ENCODE assay signal across 14 mouse cellular contexts in the genomic region with DNA sequence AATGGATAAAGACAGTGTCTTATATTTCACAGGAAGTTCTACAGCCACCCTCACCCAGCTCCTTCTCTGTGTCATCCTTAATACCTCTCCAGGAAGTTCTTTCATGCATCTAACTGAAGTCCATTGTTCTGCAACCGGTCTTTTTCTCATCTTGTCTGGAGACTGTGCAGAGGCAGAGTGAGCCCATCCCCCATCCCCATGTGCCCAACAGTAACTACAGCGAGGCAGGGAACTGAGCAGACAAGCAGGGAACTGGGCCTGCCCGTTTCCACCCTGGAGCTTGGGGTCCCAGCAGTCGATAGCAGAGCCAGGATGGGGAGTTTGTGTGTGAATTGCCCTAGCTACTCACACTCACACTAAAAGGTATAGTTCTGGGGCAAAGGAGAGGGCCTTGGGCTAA. TPM values are rescaled to one million over a fixed set of nuclear protein-coding genes. Genes with fewer than 3 reads are reported as not detected.
DNase-seq lines count a peak whose midpoint lies in the region; ATAC-seq lines count a peak whose summit lies in the region.
"Had no signal": no experiment of that assay in that cellular context is flagged by ENCODE, and none has a peak within 500 bp of the region (broad histone marks: within the 10 kb centered on the region; RNA-seq: fewer than 3 reads in every experiment).

No protein-coding gene starts in this region.

- ATAC-seq in heart, embryonic 15.5 days (replicated peaks; ENCODE audit: insufficient number of reproducible peaks, insufficient read depth, low FRiP score, low read depth), result no peak
- ATAC-seq in midbrain, embryonic 15.5 days (replicated peaks), result no peak
- no peak for ATAC-seq in megakaryocyte-erythroid progenitor cell, adult 5-6 weeks (replicated peaks; ENCODE audit: low FRiP score, low TSS enrichment, poor library complexity, severe bottlenecking)
- ATAC-seq: CD4-positive, CD25-positive, alpha-beta regulatory T cell, adult 4 months had no signal

- peaks cover 62% of the 10 kb centered on the region for H3K4me1 ChIP-seq in heart, embryonic 15.5 days (replicated peaks)
- H3K4me1 ChIP-seq in midbrain, embryonic 10.5 days, result peaks cover 63% of the 10 kb centered on the region
- H3K4me1 ChIP-seq in midbrain, embryonic 15.5 days, result peaks cover 15% of the 10 kb centered on the region
- peaks cover 61% of the 10 kb centered on the region for H3K4me1 ChIP-seq in limb, embryonic 10.5 days

- DNase-seq in heart, postnatal 10 days, result no peak
- DNase-seq in midbrain, embryonic 10.5 days (ENCODE audit: low spot score), result peak; percentile 36
- DNase-seq in embryo, embryonic 10.5 days (ENCODE audit: low spot score), result peak; percentile 57
- no peak for DNase-seq in limb, embryonic 10.5 days (ENCODE audit: low spot score)
- DNase-seq: adrenal gland, postnatal 36 days; cerebellum, adult 11 months; kidney, postnatal 14 days; layer of hippocampus, adult 9-11 months; liver, embryonic 13.5 days had no signal

- H3K27ac ChIP-seq in heart, embryonic 15.5 days, result peak overlapping the region; percentile 2; the same call in 1 of the 2 replicates
- H3K27ac ChIP-seq in midbrain, embryonic 10.5 days (replicated peaks), result peak overlapping the region; percentile 80
- no peak overlapping the region for H3K27ac ChIP-seq in midbrain, embryonic 15.5 days
- peak overlapping the region; percentile 74 for H3K27ac ChIP-seq in limb, embryonic 10.5 days
- H3K27ac ChIP-seq: liver, embryonic 13.5 days; macrophage had no signal

- no peak overlapping the region; the same call in 1 of the 2 replicates for H3K9ac ChIP-seq in heart, embryonic 15.5 days
- no peak overlapping the region for H3K9ac ChIP-seq in midbrain, embryonic 15.5 days
- H3K9ac ChIP-seq: liver, embryonic 13.5 days had no signal

- intact Hi-C loops in heart, postnatal 10 days (cut with DNase I), result no loop called here

- no peak overlapping the region for H3K4me2 ChIP-seq in heart, embryonic 15.5 days
- no peak overlapping the region for H3K4me2 ChIP-seq in midbrain, embryonic 15.5 days
- H3K4me2 ChIP-seq: liver, embryonic 13.5 days had no signal

- no peaks in the 10 kb centered on the region for H3K9me3 ChIP-seq in heart, embryonic 15.5 days (replicated peaks)
- H3K9me3 ChIP-seq in midbrain, embryonic 10.5 days (replicated peaks), result no peaks in the 10 kb centered on the region
- H3K9me3 ChIP-seq in midbrain, embryonic 15.5 days, result no peaks in the 10 kb centered on the region
- H3K9me3 ChIP-seq in limb, embryonic 10.5 days (replicated peaks), result no peaks in the 10 kb centered on the region
- H3K9me3 ChIP-seq: liver, embryonic 13.5 days had no signal

- WGBS in heart, embryonic 15.5 days, result 32% methylated on average over 4 of the region's 4 CpGs
- 40% methylated on average over 4 of the region's 4 CpGs for WGBS in midbrain, embryonic 10.5 days
- WGBS in midbrain, embryonic 15.5 days, result 26% methylated on average over 4 of the region's 4 CpGs
- WGBS in limb, embryonic 10.5 days, result 50% methylated on average over 4 of the region's 4 CpGs

- no peak overlapping the region for H3K4me3 ChIP-seq in heart, embryonic 15.5 days
- H3K4me3 ChIP-seq in midbrain, embryonic 10.5 days, result no peak overlapping the region
- H3K4me3 ChIP-seq in midbrain, embryonic 15.5 days, result no peak overlapping the region
- H3K4me3 ChIP-seq in limb, embryonic 10.5 days, result no peak overlapping the region
- H3K4me3 ChIP-seq: liver, embryonic 13.5 days had no signal

- H3K36me3 ChIP-seq in heart, embryonic 15.5 days, result no peaks in the 10 kb centered on the region; the same call in 1 of the 2 replicates
- H3K36me3 ChIP-seq in midbrain, embryonic 10.5 days, result peaks cover 53% of the 10 kb centered on the region
- H3K36me3 ChIP-seq in midbrain, embryonic 15.5 days (replicated peaks), result no peaks in the 10 kb centered on the region; the same call in 1 of the 2 replicates
- H3K36me3 ChIP-seq in limb, embryonic 10.5 days, result peaks cover 7% of the 10 kb centered on the region; the same call in 1 of the 2 replicates
- H3K36me3 ChIP-seq: liver, embryonic 13.5 days had no signal

- no peaks in the 10 kb centered on the region for H3K27me3 ChIP-seq in heart, embryonic 15.5 days
- H3K27me3 ChIP-seq in midbrain, embryonic 10.5 days (ENCODE audit: low read depth, poor library complexity, severe bottlenecking), result no peaks in the 10 kb centered on the region
- no peaks in the 10 kb centered on the region for H3K27me3 ChIP-seq in midbrain, embryonic 15.5 days (replicated peaks)
- no peaks in the 10 kb centered on the region for H3K27me3 ChIP-seq in limb, embryonic 10.5 days (ENCODE audit: low read depth, poor library complexity, severe bottlenecking)

RNA-seq across cellular contexts. Expression of gene Gdpd5, which starts 9.3 kb away (rescaled TPM):
- polyA plus RNA-seq in heart, embryonic 15.5 days (2015; fragmentation: Nextera tagmentation; extraction: Ambion mirVana), result 20.8 and 26.1 TPM in 2 replicates
- 10 to 100 TPM; 40.9 to 43.1 TPM for total RNA-seq in heart, postnatal 10 days (2021)
- 23.5 and 28.2 TPM in 2 replicates for polyA plus RNA-seq in midbrain, embryonic 10.5 days (2016; fragmentation: Nextera tagmentation; extraction: Ambion mirVana)
- polyA plus RNA-seq in midbrain, embryonic 15.5 days (2015; fragmentation: Nextera tagmentation; extraction: Ambion mirVana), result 51.8 and 53.3 TPM in 2 replicates
- 9.9 and 12.3 TPM in 2 replicates for polyA plus RNA-seq in limb, embryonic 10.5 days (2016; fragmentation: Nextera tagmentation; extraction: Ambion mirVana)
- total RNA-seq in megakaryocyte-erythroid progenitor cell, adult 5-6 weeks (2014; fragmentation: Nextera tagmentation), result 0.30 TPM in 1 of 2 replicates, not detected in the other
- 0.14 TPM in 1 of 2 replicates, not detected in the other for total RNA-seq in megakaryocyte-erythroid progenitor cell, adult 5-6 weeks (2017)

RNA-seq across cellular contexts. Expression of gene Serpinh1, which starts 37.5 kb away (rescaled TPM):
- 1,031 and 1,221 TPM in 2 replicates for polyA plus RNA-seq in heart, embryonic 15.5 days (2015; fragmentation: Nextera tagmentation; extraction: Ambion mirVana)
- total RNA-seq in heart, postnatal 10 days (2021), result 100 to 1,000 TPM; 442 to 536 TPM
- polyA plus RNA-seq in midbrain, embryonic 10.5 days (2016; fragmentation: Nextera tagmentation; extraction: Ambion mirVana), result 789 and 882 TPM in 2 replicates
- 235 and 259 TPM in 2 replicates for polyA plus RNA-seq in midbrain, embryonic 15.5 days (2015; fragmentation: Nextera tagmentation; extraction: Ambion mirVana)
- 1,171 and 1,177 TPM in 2 replicates for polyA plus RNA-seq in limb, embryonic 10.5 days (2016; fragmentation: Nextera tagmentation; extraction: Ambion mirVana)
- total RNA-seq in megakaryocyte-erythroid progenitor cell, adult 5-6 weeks (2014; fragmentation: Nextera tagmentation), result not detected in 2 replicates
- total RNA-seq in megakaryocyte-erythroid progenitor cell, adult 5-6 weeks (2017), result not detected in 2 replicates

Comparison
In these comparisons a context has a peak if more than half of its experiments do, and no peak if none do; other contexts are left out.
1. DNase-seq: peak in midbrain, embryonic 10.5 days (single experiment) and embryo, embryonic 10.5 days (single experiment); none in heart, postnatal 10 days (0 of 2) and limb, embryonic 10.5 days (single experiment).